Mouse (Mus musculus) left cerebral cortex, adult 11 months (tissue): ENCODE measurements around the gene Otub1.

ENCODE experiments used
- DNase-seq: peaks from one replicate; pipeline ENCODE4 v3.0.0; 2022; ENCODE audit warnings: low spot score

The Otub1 gene

DNA sequence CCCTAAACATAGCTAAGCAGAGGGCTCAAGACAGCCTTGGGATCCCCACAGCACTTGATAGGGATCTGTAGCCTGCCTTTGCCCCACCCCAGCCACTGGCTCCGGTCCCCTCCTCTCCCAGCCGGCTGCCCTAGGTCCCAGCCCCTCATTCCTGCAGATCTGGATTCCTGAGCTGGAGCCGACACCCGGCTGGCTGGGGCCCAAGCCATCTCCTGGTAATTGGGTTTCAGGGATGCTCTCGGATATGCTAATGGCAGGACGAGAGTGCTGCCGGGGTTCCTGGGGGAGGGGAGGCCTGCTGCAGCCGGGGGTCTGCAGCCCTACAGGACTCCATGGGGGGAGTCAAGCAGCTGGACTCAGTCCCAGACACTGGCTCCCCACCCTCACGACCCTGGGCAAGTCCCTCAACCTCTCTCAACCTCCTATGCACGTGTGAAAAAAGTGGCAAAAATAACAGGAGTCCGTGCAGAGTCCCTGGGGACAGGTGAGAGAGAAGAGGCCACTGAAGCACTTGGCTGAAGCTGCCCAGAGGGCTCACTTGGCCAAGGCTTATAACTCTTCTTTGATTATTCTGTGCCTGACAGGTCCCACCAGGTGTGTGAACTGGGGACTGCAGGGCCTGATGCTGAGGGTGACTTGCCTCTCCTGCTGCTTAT, 29.9 kb downstream of the Otub1 start:
- DNase-seq, result no peak

DNA sequence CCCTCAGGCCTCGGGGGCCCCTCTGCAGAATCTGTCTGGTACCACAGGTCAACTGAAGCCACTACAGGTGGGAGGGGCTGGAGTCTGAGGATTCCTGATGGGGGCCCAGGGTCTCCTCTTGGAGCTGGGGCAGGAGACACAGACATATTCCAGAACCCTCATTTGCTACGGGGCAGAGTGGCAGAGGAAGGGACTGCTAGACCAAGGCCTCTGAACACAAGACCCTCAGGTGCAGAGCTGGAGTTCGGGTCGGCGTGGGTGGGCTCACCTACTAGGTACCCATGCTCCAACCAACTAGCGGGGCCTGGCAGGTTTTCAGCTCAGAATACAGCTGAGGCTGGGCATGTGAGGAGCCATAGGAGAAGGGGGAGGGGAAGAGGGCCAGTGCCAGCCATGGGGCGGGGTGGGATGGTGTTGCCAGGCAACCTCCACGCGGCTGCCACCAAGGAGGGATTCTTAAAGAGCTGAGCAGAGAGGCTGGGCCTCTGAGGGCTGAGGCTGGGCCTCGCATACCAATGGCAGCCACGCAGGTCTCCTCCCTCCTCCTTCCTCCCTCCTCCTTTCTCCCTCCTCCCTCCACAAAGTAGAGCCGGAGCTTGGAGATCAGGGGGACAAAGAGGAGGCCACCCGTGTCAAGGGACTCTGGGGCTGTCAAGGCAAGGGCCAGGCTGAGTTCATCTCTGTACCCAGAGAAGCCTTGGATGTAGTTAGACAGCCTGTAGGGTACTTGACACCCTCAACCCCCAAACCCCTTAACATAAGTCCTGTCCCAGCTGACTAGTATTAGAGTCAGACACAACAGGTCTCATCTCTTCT, 33.9 kb downstream of the Otub1 start:
- no peak for DNase-seq

DNA sequence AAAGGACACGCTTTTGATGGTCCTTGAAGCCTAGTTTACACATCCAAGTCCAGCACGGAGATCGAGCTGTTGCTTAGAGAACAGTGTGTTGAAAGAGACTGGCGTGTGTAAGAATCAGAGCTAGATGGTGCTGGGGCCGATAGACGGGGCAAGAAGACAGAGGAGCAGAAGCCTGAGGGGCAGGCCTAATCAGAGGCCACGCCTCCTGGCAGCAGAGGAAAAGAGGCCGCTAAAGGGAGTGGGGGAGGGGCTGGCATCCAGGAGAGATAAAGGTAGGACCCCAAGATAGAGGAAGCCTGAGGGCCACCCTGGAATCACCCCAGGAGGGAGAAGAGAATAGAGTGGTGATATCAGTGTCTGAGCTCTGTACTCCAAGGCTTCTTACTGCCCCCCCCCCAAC, 34.7 kb downstream of the Otub1 start:
- no peak for DNase-seq

DNA sequence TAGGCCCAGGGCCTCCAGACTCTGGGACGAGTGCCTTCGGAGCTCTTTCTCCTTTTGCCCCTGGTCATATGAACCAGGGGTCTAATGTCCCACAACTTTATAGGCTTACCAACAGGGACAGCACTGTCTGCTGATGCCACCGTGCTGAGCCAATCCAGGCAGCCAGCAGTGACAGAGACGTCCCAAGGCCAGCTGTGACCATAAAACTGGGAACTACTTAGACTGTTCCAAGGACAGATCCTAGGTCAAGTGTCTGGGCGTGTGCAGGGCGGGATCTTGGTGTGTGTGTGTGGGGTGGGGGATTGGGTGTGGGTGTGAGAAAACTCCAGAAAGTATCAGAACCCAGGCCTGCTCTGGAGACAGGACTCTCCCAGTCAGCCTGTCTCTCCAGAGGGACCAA, 35.2 kb downstream of the Otub1 start:
- DNase-seq, result no peak

DNA sequence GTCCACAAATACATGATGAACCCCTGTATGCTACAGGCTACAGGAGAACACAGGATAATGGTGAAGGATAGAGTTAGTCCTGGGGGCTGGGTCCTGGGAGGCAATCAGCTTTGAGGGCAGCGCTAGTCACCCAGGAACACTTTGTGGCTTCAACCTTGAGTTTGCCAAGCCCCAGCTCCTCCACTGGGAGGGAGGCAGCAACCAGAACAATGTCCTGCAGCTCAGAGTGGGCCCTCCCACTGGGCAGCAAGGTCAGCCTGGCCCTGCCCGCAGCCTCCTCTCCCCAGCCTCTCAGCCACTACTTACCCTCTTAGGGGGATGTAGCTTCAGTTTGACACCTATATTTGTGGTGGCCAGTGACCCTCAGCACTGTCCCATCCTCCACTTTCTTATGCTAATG, 37.7 kb downstream of the Otub1 start:
- no peak for DNase-seq

DNA sequence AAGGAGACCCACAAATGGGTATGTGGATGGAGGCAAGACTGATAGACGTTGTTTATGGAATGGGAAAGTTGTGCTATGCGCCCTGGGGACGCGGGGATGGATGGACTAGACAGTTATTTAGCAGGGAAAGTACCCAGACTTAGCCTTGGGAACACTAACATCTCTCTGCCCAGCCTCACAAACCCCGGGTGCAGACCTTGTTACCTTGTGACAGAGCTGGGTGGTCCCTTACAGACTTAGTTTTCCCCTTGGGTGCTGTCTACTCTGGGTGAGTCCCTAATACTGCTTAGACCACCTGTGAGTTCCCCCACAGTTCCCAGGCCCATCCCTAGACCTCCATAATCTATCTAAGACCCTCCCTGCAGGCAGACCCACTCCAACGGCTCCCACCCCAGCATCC, 39.3 kb downstream of the Otub1 start:
- no peak for DNase-seq

DNA sequence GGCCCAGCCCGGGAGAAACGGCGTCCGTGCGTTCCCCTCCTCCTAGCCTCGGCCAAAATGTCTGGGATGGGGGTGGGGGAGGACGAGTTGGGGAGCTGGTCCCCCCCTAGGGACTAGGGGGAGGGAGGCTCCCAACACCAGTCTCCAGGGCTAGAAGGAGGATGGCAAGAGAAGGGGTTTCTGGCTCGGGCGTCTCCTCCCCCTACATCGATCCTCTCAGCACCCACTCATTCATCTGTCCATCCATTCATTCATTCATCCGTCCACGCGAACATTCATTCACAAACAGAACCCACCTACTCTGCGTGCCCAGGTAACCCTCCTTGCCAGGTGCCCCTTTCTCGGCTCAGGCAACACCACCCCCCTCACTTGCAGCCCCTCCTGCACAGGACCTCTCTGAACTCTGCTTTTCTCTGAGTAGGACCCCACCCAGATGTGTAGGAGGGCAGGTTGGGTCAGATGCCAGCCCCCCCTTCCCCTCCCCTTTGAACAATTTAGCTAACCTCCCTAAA, 39.9 kb downstream of the Otub1 start:
- no peak for DNase-seq

DNA sequence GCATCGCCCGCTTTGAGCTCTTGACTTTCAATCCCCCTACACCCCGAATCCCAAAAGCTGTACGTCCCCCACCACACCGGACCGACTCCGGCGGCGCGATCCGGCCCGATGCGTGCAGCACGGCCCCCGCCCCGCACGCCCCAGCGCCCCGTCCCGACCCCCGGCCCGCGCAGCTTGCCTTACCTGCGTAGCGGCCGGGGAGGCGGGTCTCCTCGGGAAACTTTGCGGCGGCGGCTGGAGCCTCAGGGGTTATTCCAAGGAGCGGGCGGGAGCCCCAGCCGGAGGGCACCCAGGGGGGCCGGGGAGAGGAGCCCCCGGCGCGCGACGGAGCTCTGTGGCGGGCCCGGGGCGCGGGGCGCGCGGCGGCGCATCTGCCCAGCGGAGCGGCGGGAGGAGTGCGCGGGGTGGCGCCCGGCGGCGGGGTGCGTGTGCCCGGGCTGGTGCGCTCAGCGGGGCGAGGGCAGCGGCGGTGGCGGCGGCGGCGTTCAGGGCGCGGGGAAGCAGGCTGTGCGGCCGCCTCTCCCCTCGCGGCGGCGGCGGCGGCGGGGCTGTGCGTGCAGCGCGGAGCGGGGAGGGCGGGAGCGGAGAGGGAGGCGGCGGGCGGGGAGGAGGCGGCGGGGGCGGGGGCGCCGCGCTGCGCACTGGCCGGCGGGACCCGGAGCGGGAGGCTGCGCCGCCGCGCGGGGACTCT, 40.5 kb downstream of the Otub1 start:
- no peak for DNase-seq

GRCm38 (mm10) chr19:7164820-7165323, 41.2 kb downstream of the Otub1 start:
- no peak for DNase-seq

- DNase-seq, result no peak
These were observed 41.9 kb downstream of the Otub1 start for GRCm38 (mm10) chr19:7164238-7164637.

DNA sequence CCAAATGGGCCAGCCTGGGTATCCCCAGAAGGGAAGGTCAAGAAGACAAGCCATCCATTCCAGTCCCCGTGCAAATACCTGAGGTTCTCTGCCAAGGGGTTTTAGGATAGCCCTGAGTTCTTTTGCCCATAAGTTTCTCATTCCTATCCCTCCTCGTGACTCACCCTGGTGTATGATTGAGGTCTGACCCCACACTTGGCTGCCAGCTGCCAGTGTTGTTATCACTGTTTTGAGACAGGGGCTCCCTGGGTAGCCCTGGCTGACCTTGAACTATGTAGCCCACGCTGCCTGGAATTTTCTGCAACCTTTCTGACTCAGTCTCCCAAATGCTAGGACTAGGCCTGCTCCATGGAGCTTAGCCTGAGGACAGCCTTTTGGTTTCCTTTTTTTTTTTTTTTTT, 45.1 kb downstream of the Otub1 start:
- no peak for DNase-seq

- no peak for DNase-seq
These were observed 45.8 kb downstream of the Otub1 start for GRCm38 (mm10) chr19:7160151-7160906.

GRCm38 (mm10) chr19:7157734-7158133, 48.4 kb downstream of the Otub1 start:
- DNase-seq, result no peak

GRCm38 (mm10) chr19:7155196-7155595, 50.9 kb downstream of the Otub1 start:
- DNase-seq, result no peak

DNA sequence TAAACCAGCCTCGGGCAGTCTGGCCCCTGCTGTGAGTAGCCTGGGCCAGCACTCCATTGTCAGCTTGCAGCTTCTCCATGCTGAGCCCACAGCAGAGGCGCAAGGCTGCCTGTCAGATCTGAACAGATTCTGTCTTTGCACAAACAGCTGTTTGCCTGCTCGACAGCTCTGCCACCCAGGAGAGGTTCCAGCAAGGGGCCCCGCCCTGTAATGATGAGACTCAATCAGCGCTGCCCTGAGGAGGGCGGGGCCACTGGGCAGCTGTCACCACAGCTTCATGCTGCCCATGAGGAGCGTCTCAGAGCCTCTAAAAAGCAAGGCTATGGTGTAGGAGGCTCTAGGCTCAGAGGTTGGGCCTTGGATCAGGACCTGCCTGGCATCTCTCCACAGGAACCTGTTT, 52.9 kb downstream of the Otub1 start:
- DNase-seq, result no peak

- no peak for DNase-seq
These were observed 54.0 kb downstream of the Otub1 start for GRCm38 (mm10) chr19:7151927-7152653.

DNA sequence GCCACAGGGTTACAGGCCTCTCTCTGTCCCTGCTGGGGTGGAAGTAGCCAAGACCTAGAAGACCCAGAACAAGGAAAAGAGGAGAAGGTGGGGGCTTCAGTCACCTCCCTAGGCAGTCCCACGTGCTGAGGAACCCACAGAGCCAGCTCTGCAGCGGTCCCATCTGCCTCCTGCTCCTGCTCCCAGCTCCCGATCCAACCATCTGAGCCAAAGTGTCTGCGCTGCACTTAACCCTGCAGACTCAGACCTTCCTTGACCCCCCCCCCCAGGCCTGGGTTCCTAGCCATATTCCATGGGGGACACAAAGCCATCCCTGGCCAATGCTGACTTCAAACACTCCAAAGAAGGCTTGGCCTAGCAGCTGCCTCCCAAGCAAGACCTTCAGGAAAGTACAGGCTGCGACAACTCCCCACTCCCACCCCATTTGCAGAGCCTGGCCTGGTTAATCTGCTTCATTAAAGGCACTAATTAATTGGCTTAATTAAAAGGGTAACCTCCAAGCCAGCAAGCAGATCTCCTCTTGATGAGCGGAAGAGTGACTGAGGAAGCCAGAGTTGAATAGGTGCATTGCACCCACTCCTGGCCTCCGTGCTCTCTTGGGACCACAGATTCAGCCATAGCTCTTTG, 54.7 kb downstream of the Otub1 start:
- no peak for DNase-seq

DNA sequence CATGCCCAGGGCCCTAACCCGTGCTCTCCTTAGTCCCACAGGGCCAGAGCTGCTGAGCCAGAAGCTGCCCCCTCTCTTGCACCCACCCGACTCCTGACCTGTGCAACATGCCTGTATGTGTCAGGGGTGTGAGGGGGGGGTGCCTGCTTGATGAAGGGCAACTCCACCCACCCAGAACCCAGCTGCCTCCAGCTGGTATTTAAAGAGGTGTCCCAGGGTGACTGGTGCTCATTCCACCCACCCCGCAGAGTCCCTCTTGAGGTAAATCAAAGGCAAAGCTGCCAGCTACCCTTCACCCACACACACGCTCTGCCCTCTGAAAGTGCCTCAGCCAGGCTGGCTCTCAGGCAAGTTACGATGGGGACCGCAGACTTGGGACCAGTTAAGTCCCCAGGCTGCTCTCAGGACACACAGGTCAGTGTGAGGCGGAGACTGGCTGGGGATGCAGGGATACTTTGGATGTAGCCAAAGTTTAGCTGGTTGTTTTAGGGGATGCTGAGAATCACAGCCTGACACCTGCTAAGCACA, 56.9 kb downstream of the Otub1 start:
- DNase-seq, result no peak

GRCm38 (mm10) chr19:7148541-7149085, 57.5 kb downstream of the Otub1 start:
- no peak for DNase-seq
